Mouse (Mus musculus) left cerebral cortex, postnatal 25 days (tissue): Measurements from ENCODE around the gene Itsn2. TPM values are rescaled to one million over a fixed set of nuclear protein-coding genes. Genes with fewer than 3 reads are reported as not detected.
"Not testable (repeated sequence)": the region's sequence is repeated elsewhere in the genome, so short reads cannot be mapped to it uniquely, and the experiment has no call there.

Source experiments
- DNase-seq, 2 experiments: peaks; one replicate each; pipeline ENCODE4 v3.0.0; 2022; ENCODE audit warnings: low spot score in 2 of 2, mixed read lengths in 1 of 2
- intact Hi-C: fragments of 180-260 bp; cut with DNase I; formaldehyde crosslinking; loops from one replicate; pipeline ENCODE4 v1.15.1; 2025
- total RNA-seq, 2 experiments: library from RNA; stranded (reverse); gene quantifications; 2 replicates each; pipeline ENCODE4 v1.2.3; 2021

The Itsn2 gene
- total RNA-seq, 2 experiments from 2014 or later, result 65.5 to 69.6 TPM

GRCm38 (mm10) chr12:4691193-4691592 is 98.8 kb downstream of the Itsn2 start:
- peak in 1 of 2 experiments; percentile 30 for DNase-seq

GRCm38 (mm10) chr12:4694534-4694933 is 102.1 kb downstream of the Itsn2 start:
- intact Hi-C loops, result loop anchor here (10.0 kb wide), 1 partner anchor 280 kb away; no protein-coding TSS in a partner anchor
- no peak for DNase-seq

More at GRCm38 (mm10) chr12:4691193-4691592, 98.8 kb downstream of the Itsn2 start:
- intact Hi-C loops, result loop anchor here (10.0 kb wide), 1 partner anchor 284 kb away; no protein-coding TSS in a partner anchor

- DNase-seq, result not testable (repeated sequence)
- intact Hi-C loops, result loop anchor here (1.0 kb wide), 1 partner anchor 48 kb away; no protein-coding TSS in a partner anchor
Measured at GRCm38 (mm10) chr12:4705626-4706025, 113.2 kb downstream of the Itsn2 start.

GRCm38 (mm10) chr12:4706175-4706574 is 113.7 kb downstream of the Itsn2 start:
- intact Hi-C loops, result loop anchor here (1.0 kb wide), 1 partner anchor 47 kb away; no protein-coding TSS in a partner anchor
- DNase-seq, result no peak

GRCm38 (mm10) chr12:4706901-4707300 is 114.5 kb downstream of the Itsn2 start:
- intact Hi-C loops, result loop anchor here (1.0 kb wide), 1 partner anchor 46 kb away; no protein-coding TSS in a partner anchor
- no peak for DNase-seq

- intact Hi-C loops, result no loop called here
- no peak for DNase-seq
Measured at GRCm38 (mm10) chr12:4707488-4708017, 115.1 kb downstream of the Itsn2 start.

GRCm38 (mm10) chr12:4708296-4708695 is 115.9 kb downstream of the Itsn2 start:
- intact Hi-C loops, result no loop called here
- no peak for DNase-seq

- intact Hi-C loops, result no loop called here
- peak in 1 of 2 experiments; percentile 5 for DNase-seq
Measured at GRCm38 (mm10) chr12:4708881-4709604, 116.6 kb downstream of the Itsn2 start.

- intact Hi-C loops, result no loop called here
- no peak for DNase-seq
Measured at GRCm38 (mm10) chr12:4709926-4710325, 117.5 kb downstream of the Itsn2 start.

GRCm38 (mm10) chr12:4713361-4713760 is 120.9 kb downstream of the Itsn2 start:
- DNase-seq, result no peak
- intact Hi-C loops, result no loop called here

- intact Hi-C loops, result no loop called here
- DNase-seq, result no peak
Measured at GRCm38 (mm10) chr12:4715606-4716005, 123.2 kb downstream of the Itsn2 start.

- no peak for DNase-seq
- intact Hi-C loops, result no loop called here
Measured at GRCm38 (mm10) chr12:4717417-4717816, 125.0 kb downstream of the Itsn2 start.

GRCm38 (mm10) chr12:4719066-4719761 is 126.8 kb downstream of the Itsn2 start:
- no peak for DNase-seq
- intact Hi-C loops, result no loop called here

- intact Hi-C loops, result no loop called here
- DNase-seq, result no peak
Measured at GRCm38 (mm10) chr12:4719762-4720754, 127.6 kb downstream of the Itsn2 start.

- DNase-seq, result no peak
- intact Hi-C loops, result no loop called here
Measured at GRCm38 (mm10) chr12:4729165-4729564, 136.7 kb downstream of the Itsn2 start.

- DNase-seq, result no peak
- intact Hi-C loops, result no loop called here
Measured at GRCm38 (mm10) chr12:4731629-4732028, 139.2 kb downstream of the Itsn2 start.

- intact Hi-C loops, result no loop called here
- no peak for DNase-seq
Measured at GRCm38 (mm10) chr12:4732332-4732731, 139.9 kb downstream of the Itsn2 start.

GRCm38 (mm10) chr12:4738031-4738576 is 145.7 kb downstream of the Itsn2 start, which contains the start of gene Fam228a:
Gene Fam228a (minus strand): TSS chr12:4738430.
- DNase-seq, result no peak
- intact Hi-C loops, result no loop called here

GRCm38 (mm10) chr12:4740823-4741222 is 148.4 kb downstream of the Itsn2 start:
- no peak for DNase-seq
- intact Hi-C loops, result no loop called here
